Mouse (Mus musculus) forebrain, embryonic 12.5 days (tissue): Measurements from ENCODE around the gene Gm7137. TPM values are rescaled to one million over a fixed set of nuclear protein-coding genes. Genes with fewer than 3 reads are reported as not detected.
"Not testable (repeated sequence)": the region's sequence is repeated elsewhere in the genome, so short reads cannot be mapped to it uniquely, and the experiment has no call there.

Source experiments
- ATAC-seq: fragments of 200-750 bp; cut with Nextera tagmentation; 2 replicates; pipeline ENCODE4 v1.8.0; 2017; ENCODE audit warnings: moderate TSS enrichment; ENCODE audit not compliant: low FRiP score
- H3K27ac ChIP-seq: fragments of 300-500 bp; sonication (generic); 2 replicates; pipeline ENCODE4 v1.5.1; 2016; ENCODE audit warnings: mild to moderate bottlenecking
- H3K27me3 ChIP-seq: fragments of 300-500 bp; sonication (generic); 2 replicates; pipeline ENCODE4 v1.6.1; 2016; ENCODE audit warnings: mild to moderate bottlenecking
- H3K36me3 ChIP-seq: fragments of 300-500 bp; sonication (generic); replicated peaks from 2 replicates; pipeline ENCODE4 v1.6.1; 2016; ENCODE audit warnings: mild to moderate bottlenecking
- H3K4me1 ChIP-seq: fragments of 300-500 bp; sonication (generic); 2 replicates; pipeline ENCODE4 v1.6.1; 2016
- H3K4me2 ChIP-seq: fragments of 300-500 bp; sonication (generic); 2 replicates; pipeline ENCODE4 v1.6.1; 2016; ENCODE audit warnings: mild to moderate bottlenecking, moderate library complexity
- H3K4me3 ChIP-seq: fragments of 300-500 bp; sonication (generic); replicated peaks from 2 replicates; pipeline ENCODE4 v1.5.1; 2016; ENCODE audit warnings: mild to moderate bottlenecking
- H3K9ac ChIP-seq: fragments of 300-500 bp; sonication (generic); 2 replicates; pipeline ENCODE4 v1.6.1; 2016; ENCODE audit warnings: mild to moderate bottlenecking
- H3K9me3 ChIP-seq: fragments of 300-500 bp; sonication (generic); 2 replicates; pipeline ENCODE4 v1.6.1; 2016
- WGBS: fragments of 180-500 bp; shearing (Covaris S2); methylation state at CpG from one replicate; pipeline ENCODE4 v1.1.7; 2016; 5-methylcytosine and 5-hydroxymethylcytosine counted together
- polyA plus RNA-seq: library from polyadenylated mRNA; unstranded; fragments of >200 nt; fragmentation: Nextera tagmentation; extraction: Ambion mirVana; gene quantifications from 2 replicates; pipeline ENCODE4 v1.2.1, GENCODE M21; 2016

The Gm7137 gene
- not detected in 2 replicates for polyA plus RNA-seq

- not testable (repeated sequence) for H3K27ac ChIP-seq, ATAC-seq, H3K4me2 ChIP-seq, H3K36me3 ChIP-seq, H3K4me3 ChIP-seq, H3K9ac ChIP-seq, H3K4me1 ChIP-seq, H3K27me3 ChIP-seq, H3K9me3 ChIP-seq
- WGBS = 43% methylated on average over 1 of the region's 1 CpGs
Measured at GRCm38 (mm10) chr10:77787876-77788275, at the start of gene Gm7137. Gm7137 (minus strand) TSS chr10:77788200.

- no peaks in the 10 kb centered on the region for H3K36me3 ChIP-seq
- no peaks in the 10 kb centered on the region for H3K27me3 ChIP-seq
- WGBS = 70% methylated on average over 9 of the region's 9 CpGs
- no peaks in the 10 kb centered on the region; the same call in 1 of the 2 replicates for H3K4me1 ChIP-seq
- no peaks in the 10 kb centered on the region for H3K9me3 ChIP-seq
- H3K27ac ChIP-seq = no peak within 1 kb of the TSS
- H3K9ac ChIP-seq = no peak within 1 kb of the TSS
- no peak within 1 kb of the TSS for H3K4me2 ChIP-seq
- ATAC-seq = no peak
- H3K4me3 ChIP-seq = no peak within 1 kb of the TSS
Measured at GRCm38 (mm10) chr10:77835647-77836046, 47.6 kb upstream of the Gm7137 start, which contains the start of gene Krtap10-10. Krtap10-10 (plus strand) TSS chr10:77835947.

- Histone ChIP-seq H3K4me2 (no peak within 1 kb of the TSS), H3K4me1 (no peaks in the 10 kb centered on the region), H3K36me3 (no peaks in the 10 kb centered on the region), H3K9me3 (no peaks in the 10 kb centered on the region), H3K27me3 (no peaks in the 10 kb centered on the region), H3K9ac (no peak within 1 kb of the TSS), H3K27ac (no peak within 1 kb of the TSS), H3K4me3 (no peak within 1 kb of the TSS)
- no peak for ATAC-seq
- 73% methylated on average over 6 of the region's 6 CpGs for WGBS
Measured at GRCm38 (mm10) chr10:77826951-77827350, 39.0 kb upstream of the Gm7137 start, which contains the start of gene Krtap10-4. Krtap10-4 (minus strand) TSS chr10:77827095.

- no peaks in the 10 kb centered on the region for H3K4me1 ChIP-seq
- no peak for ATAC-seq
- 28% methylated on average over 4 of the region's 4 CpGs for WGBS
- H3K36me3 ChIP-seq = no peaks in the 10 kb centered on the region
- no peak overlapping the region for H3K4me2 ChIP-seq
- H3K27ac ChIP-seq = no peak overlapping the region
- no peak overlapping the region for H3K4me3 ChIP-seq
- no peak overlapping the region for H3K9ac ChIP-seq
- no peaks in the 10 kb centered on the region for H3K27me3 ChIP-seq
- no peaks in the 10 kb centered on the region for H3K9me3 ChIP-seq
Measured at GRCm38 (mm10) chr10:77819203-77819602, 31.2 kb upstream of the Gm7137 start.

- Histone ChIP-seq H3K27ac (no peak overlapping the region), H3K36me3 (no peaks in the 10 kb centered on the region), H3K4me3 (no peak overlapping the region), H3K9me3 (no peaks in the 10 kb centered on the region), H3K27me3 (no peaks in the 10 kb centered on the region), H3K4me2 (no peak overlapping the region), H3K4me1 (no peaks in the 10 kb centered on the region), H3K9ac (no peak overlapping the region)
- 97% methylated on average over 4 of the region's 4 CpGs for WGBS
- ATAC-seq = no peak
Measured at GRCm38 (mm10) chr10:77818523-77818922, 30.5 kb upstream of the Gm7137 start.

- H3K36me3 ChIP-seq = no peaks in the 10 kb centered on the region
- H3K9ac ChIP-seq = no peak overlapping the region
- ATAC-seq = no peak
- WGBS = 27% methylated on average over 5 of the region's 5 CpGs
- no peak overlapping the region for H3K4me2 ChIP-seq
- H3K27me3 ChIP-seq = no peaks in the 10 kb centered on the region
- no peaks in the 10 kb centered on the region for H3K9me3 ChIP-seq
- H3K4me3 ChIP-seq = no peak overlapping the region
- no peaks in the 10 kb centered on the region for H3K4me1 ChIP-seq
- H3K27ac ChIP-seq = no peak overlapping the region
Measured at GRCm38 (mm10) chr10:77815514-77815913, 27.5 kb upstream of the Gm7137 start.

- Histone ChIP-seq H3K36me3 (no peaks in the 10 kb centered on the region), H3K4me1 (no peaks in the 10 kb centered on the region), H3K27ac (no peak within 1 kb of the TSS), H3K9ac (no peak within 1 kb of the TSS), H3K9me3 (peaks cover 6% of the 10 kb centered on the region; the same call in 1 of the 2 replicates), H3K4me2 (no peak within 1 kb of the TSS), H3K4me3 (no peak within 1 kb of the TSS), H3K27me3 (no peaks in the 10 kb centered on the region)
- WGBS = 59% methylated on average over 4 of the region's 4 CpGs
- ATAC-seq = no peak
Measured at GRCm38 (mm10) chr10:77814382-77814781, 26.4 kb upstream of the Gm7137 start, which contains the start of gene Gm2696. Gm2696 (plus strand) TSS chr10:77814682.

GRCm38 (mm10) chr10:77811743-77812142 lies 23.7 kb upstream of the Gm7137 start, which contains the start of gene Gm9507:
Gm9507 (minus strand) TSS chr10:77811843.
- WGBS = 66% methylated on average over 5 of the region's 5 CpGs
- Histone ChIP-seq H3K4me3 (no peak within 1 kb of the TSS), H3K9me3 (peaks cover 6% of the 10 kb centered on the region; the same call in 1 of the 2 replicates), H3K9ac (no peak within 1 kb of the TSS), H3K4me1 (no peaks in the 10 kb centered on the region), H3K27me3 (no peaks in the 10 kb centered on the region), H3K4me2 (no peak within 1 kb of the TSS), H3K36me3 (no peaks in the 10 kb centered on the region), H3K27ac (no peak within 1 kb of the TSS)
- no peak for ATAC-seq

- no peaks in the 10 kb centered on the region for H3K36me3 ChIP-seq
- WGBS = 84% methylated on average over 3 of the region's 3 CpGs
Measured at GRCm38 (mm10) chr10:77804095-77804494, 16.1 kb upstream of the Gm7137 start.

GRCm38 (mm10) chr10:77798921-77799508 lies 11.0 kb upstream of the Gm7137 start, which contains the start of gene Gm19668:
Gm19668 (minus strand) TSS chr10:77799133.
- peak within 1 kb of the TSS; percentile 70 for H3K27ac ChIP-seq
- 71% methylated on average over 8 of the region's 8 CpGs for WGBS

More at GRCm38 (mm10) chr10:77804095-77804494, 16.1 kb upstream of the Gm7137 start:
- Histone ChIP-seq H3K9me3 (no peaks in the 10 kb centered on the region), H3K9ac (no peak overlapping the region), H3K4me2 (no peak overlapping the region), H3K27ac (no peak overlapping the region), H3K4me1 (0 out of 2 replicates have a peak, but pooled peaks cover under 1% of the 10 kb centered on the region), H3K4me3 (no peak overlapping the region), H3K27me3 (no peaks in the 10 kb centered on the region)
- ATAC-seq = no peak

GRCm38 (mm10) chr10:77798164-77798920 lies 10.3 kb upstream of the Gm7137 start:
- H3K27me3 ChIP-seq, H3K9ac ChIP-seq, H3K4me2 ChIP-seq, H3K4me3 ChIP-seq, H3K9me3 ChIP-seq, H3K36me3 ChIP-seq, ATAC-seq: not testable (repeated sequence)
- peaks cover 16% of the 10 kb centered on the region; the same call in 1 of the 2 replicates for H3K4me1 ChIP-seq
- peak overlapping the region; percentile 70 for H3K27ac ChIP-seq
- WGBS = 27% methylated on average over 3 of the region's 3 CpGs

More at GRCm38 (mm10) chr10:77798921-77799508, 11.0 kb upstream of the Gm7137 start, which contains the start of gene Gm19668:
- Histone ChIP-seq H3K4me2 (no peak within 1 kb of the TSS), H3K4me3 (no peak within 1 kb of the TSS), H3K36me3 (no peaks in the 10 kb centered on the region), H3K9ac (no peak within 1 kb of the TSS), H3K27me3 (no peaks in the 10 kb centered on the region), H3K4me1 (peaks cover 16% of the 10 kb centered on the region; the same call in 1 of the 2 replicates), H3K9me3 (no peaks in the 10 kb centered on the region)
- no peak for ATAC-seq

- no peaks in the 10 kb centered on the region for H3K36me3 ChIP-seq
- H3K4me1 ChIP-seq = peaks cover 16% of the 10 kb centered on the region; the same call in 1 of the 2 replicates
- ATAC-seq = no peak
- 6% methylated on average over 3 of the region's 3 CpGs for WGBS
- no peaks in the 10 kb centered on the region for H3K27me3 ChIP-seq
- no peak overlapping the region for H3K4me3 ChIP-seq
- H3K9me3 ChIP-seq = no peaks in the 10 kb centered on the region
- H3K27ac ChIP-seq = peak overlapping the region; percentile 70; the same call in 1 of the 2 replicates
- H3K4me2 ChIP-seq = no peak overlapping the region
- H3K9ac ChIP-seq = no peak overlapping the region
Measured at GRCm38 (mm10) chr10:77797677-77798076, 9.7 kb upstream of the Gm7137 start.
